Mouse (Mus musculus) left cerebral cortex, postnatal 10 days (tissue): Measurements from ENCODE around the gene Nxph1. TPM values are rescaled to one million over a fixed set of nuclear protein-coding genes. Genes with fewer than 3 reads are reported as not detected.

ENCODE experiments used
- DNase-seq, 2 experiments: peaks; one replicate each; pipeline ENCODE4 v3.0.0; 2021 to 2022; ENCODE audit warnings: low spot score in 2 of 2, mixed read lengths in 1 of 2; ENCODE audit errors: extremely low spot score in 1 of 2
- intact Hi-C: fragments of 180-260 bp; cut with DNase I; formaldehyde crosslinking; loops from one replicate; pipeline ENCODE4 v1.15.1; 2025
- total RNA-seq, 2 experiments: library from RNA; stranded (reverse); gene quantifications; 2 replicates each; pipeline ENCODE4 v1.2.3; 2021

Gene Nxph1
- total RNA-seq, 2 experiments from 2014 or later, result 64.4 to 66.1 TPM

- intact Hi-C loops, result loop anchor here (10.0 kb wide), 1 partner anchor 277 kb away; no protein-coding TSS in a partner anchor
These were observed 9.3 kb downstream of the Nxph1 start for GRCm38 (mm10) chr6:8957529-8957887.

GRCm38 (mm10) chr6:8958081-8958919, 10.1 kb downstream of the Nxph1 start:
- intact Hi-C loops, result loop anchor here (10.0 kb wide), 1 partner anchor 277 kb away; no protein-coding TSS in a partner anchor

More at GRCm38 (mm10) chr6:8957529-8957887, 9.3 kb downstream of the Nxph1 start:
- peak in 1 of 2 experiments; percentile 30 for DNase-seq

GRCm38 (mm10) chr6:8959810-8960209, 11.6 kb downstream of the Nxph1 start:
- intact Hi-C loops, result loop anchor here (10.0 kb wide), 1 partner anchor 275 kb away; no protein-coding TSS in a partner anchor

More at GRCm38 (mm10) chr6:8958081-8958919, 10.1 kb downstream of the Nxph1 start:
- peak in 1 of 2 experiments; percentile 26 for DNase-seq

GRCm38 (mm10) chr6:8970576-8970975, 22.3 kb downstream of the Nxph1 start:
- no peak for DNase-seq
- intact Hi-C loops, result no loop called here

More at GRCm38 (mm10) chr6:8959810-8960209, 11.6 kb downstream of the Nxph1 start:
- peak in 1 of 2 experiments; percentile 24 for DNase-seq

- intact Hi-C loops, result no loop called here
- DNase-seq, result no peak
These were observed 31.1 kb downstream of the Nxph1 start for GRCm38 (mm10) chr6:8979237-8979871.

GRCm38 (mm10) chr6:8996301-8996943, 48.2 kb downstream of the Nxph1 start:
- intact Hi-C loops, result no loop called here
- DNase-seq, result no peak

GRCm38 (mm10) chr6:8997326-8997725, 49.1 kb downstream of the Nxph1 start:
- intact Hi-C loops, result no loop called here

GRCm38 (mm10) chr6:9002686-9003085, 54.5 kb downstream of the Nxph1 start:
- DNase-seq, result no peak
- intact Hi-C loops, result no loop called here

More at GRCm38 (mm10) chr6:8997326-8997725, 49.1 kb downstream of the Nxph1 start:
- no peak for DNase-seq

GRCm38 (mm10) chr6:9026631-9027030, 78.4 kb downstream of the Nxph1 start:
- DNase-seq, result no peak
- intact Hi-C loops, result no loop called here

- peak; percentile 3 to 27 for DNase-seq
- intact Hi-C loops, result no loop called here
These were observed 78.9 kb downstream of the Nxph1 start for GRCm38 (mm10) chr6:9027146-9027545.

GRCm38 (mm10) chr6:9028501-9028900, 80.3 kb downstream of the Nxph1 start:
- DNase-seq, result no peak
- intact Hi-C loops, result no loop called here

GRCm38 (mm10) chr6:9039286-9039685, 91.1 kb downstream of the Nxph1 start:
- intact Hi-C loops, result no loop called here
- no peak for DNase-seq

- no peak for DNase-seq
- intact Hi-C loops, result no loop called here
These were observed 92.8 kb downstream of the Nxph1 start for GRCm38 (mm10) chr6:9040991-9041390.

- intact Hi-C loops, result no loop called here
- no peak for DNase-seq
These were observed 94.2 kb downstream of the Nxph1 start for GRCm38 (mm10) chr6:9042391-9042790.

- intact Hi-C loops, result no loop called here
- no peak for DNase-seq
These were observed 98.6 kb downstream of the Nxph1 start for GRCm38 (mm10) chr6:9046815-9047214.

- intact Hi-C loops, result no loop called here
These were observed 113.3 kb downstream of the Nxph1 start for GRCm38 (mm10) chr6:9061261-9062105.

GRCm38 (mm10) chr6:9066435-9066834, 118.2 kb downstream of the Nxph1 start:
- intact Hi-C loops, result no loop called here
- no peak for DNase-seq

More at GRCm38 (mm10) chr6:9061261-9062105, 113.3 kb downstream of the Nxph1 start:
- no peak for DNase-seq

- intact Hi-C loops, result no loop called here
- no peak for DNase-seq
These were observed 121.7 kb downstream of the Nxph1 start for GRCm38 (mm10) chr6:9069913-9070312.
